Mouse (Mus musculus) thymus, adult 2 months (tissue): ENCODE measurements around the gene Vmn1r176. TPM values are rescaled to one million over a fixed set of nuclear protein-coding genes. Genes with fewer than 3 reads are reported as not detected.
"Not testable (repeated sequence)": the region's sequence is repeated elsewhere in the genome, so short reads cannot be mapped to it uniquely, and the experiment has no call there.

Experiments used
- DNase-seq: peaks from one replicate; pipeline ENCODE4 v3.0.0; 2021
- H3K27ac ChIP-seq: fragments of 200-500 bp; 2 replicates; pipeline ENCODE4 v1.5.1; 2012; ENCODE audit warnings: low read length, control low read depth; ENCODE audit not compliant: control insufficient read depth, insufficient read depth
- H3K27me3 ChIP-seq: fragments of 200-500 bp; 2 replicates; pipeline ENCODE4 v1.6.1; 2012; ENCODE audit warnings: mild to moderate bottlenecking, low read length, moderate library complexity, mixed read lengths; ENCODE audit not compliant: control insufficient read depth, insufficient read depth
- H3K36me3 ChIP-seq: fragments of 200-500 bp; 2 replicates; pipeline ENCODE4 v1.6.1; 2012; ENCODE audit warnings: mild to moderate bottlenecking, low read length, moderate library complexity; ENCODE audit not compliant: control insufficient read depth, insufficient read depth
- H3K4me1 ChIP-seq: fragments of 200-500 bp; replicated peaks from 2 replicates; pipeline ENCODE4 v1.6.1; 2012; ENCODE audit warnings: low read length; ENCODE audit not compliant: control insufficient read depth, insufficient read depth
- H3K4me3 ChIP-seq: fragments of 200-500 bp; 2 replicates; pipeline ENCODE4 v1.5.1; 2012; ENCODE audit warnings: mild to moderate bottlenecking, low read length, control low read depth, moderate library complexity; ENCODE audit not compliant: control insufficient read depth, insufficient read depth
- CTCF ChIP-seq: fragments of 200-500 bp; IDR thresholded peaks from 2 replicates; pipeline ENCODE4 v1.5.1; 2012; ENCODE audit warnings: mild to moderate bottlenecking, control low read depth, low read length, moderate library complexity, borderline replicate concordance; ENCODE audit not compliant: control insufficient read depth, poor library complexity, insufficient read depth; ENCODE audit errors: extremely low read depth
- POLR2A ChIP-seq: fragments of 200-500 bp; IDR thresholded peaks from 2 replicates; pipeline ENCODE4 v1.6.1; 2012; ENCODE audit warnings: mild to moderate bottlenecking, low read length, control low read depth, moderate library complexity; ENCODE audit not compliant: control insufficient read depth, poor library complexity, insufficient read depth; ENCODE audit errors: extremely low read depth
- WGBS: fragments of 180-500 bp; shearing (Covaris S2); methylation state at CpG from one replicate; pipeline ENCODE4 v1.1.7; 2018; 5-methylcytosine and 5-hydroxymethylcytosine counted together
- polyA plus RNA-seq: library from polyadenylated mRNA; depleted of rRNA; stranded (reverse); fragments of >200 nt; gene quantifications from 2 replicates; pipeline ENCODE4 v1.2.3, GENCODE M21; 2012; rRNA removed

Vmn1r176 gene
- polyA plus RNA-seq = not detected in 2 replicates

GRCm38 (mm10) chr7:23837272-23837671 lies at the start of gene Vmn1r176:
Gene Vmn1r176, minus strand, starts transcription at chr7:23837372.
- H3K4me3 ChIP-seq, H3K4me1 ChIP-seq, H3K27ac ChIP-seq, DNase-seq, H3K27me3 ChIP-seq, H3K36me3 ChIP-seq: not testable (repeated sequence)
- no CpG with 5 or more reads among the region's 1 CpGs for WGBS

- not testable (repeated sequence) for H3K27ac ChIP-seq, H3K27me3 ChIP-seq, H3K36me3 ChIP-seq, H3K4me1 ChIP-seq, DNase-seq, H3K4me3 ChIP-seq
- 68% methylated on average over 4 of the region's 4 CpGs for WGBS
These were observed 39.7 kb upstream of the Vmn1r176 start for GRCm38 (mm10) chr7:23876918-23877317.

- not testable (repeated sequence) for H3K4me3 ChIP-seq, DNase-seq, H3K27me3 ChIP-seq, H3K36me3 ChIP-seq, H3K27ac ChIP-seq, H3K4me1 ChIP-seq
- 7% methylated on average over 1 of the region's 1 CpGs for WGBS
These were observed 29.2 kb upstream of the Vmn1r176 start, which contains the start of gene Vmn1r177 for GRCm38 (mm10) chr7:23866349-23866748. Gene Vmn1r177, minus strand, starts transcription at chr7:23866449.

GRCm38 (mm10) chr7:23810543-23810942 lies 26.6 kb downstream of the Vmn1r176 start, which contains the start of gene Vmn1r175:
Gene Vmn1r175, minus strand, starts transcription at chr7:23810643.
- DNase-seq, H3K36me3 ChIP-seq, H3K27me3 ChIP-seq: not testable (repeated sequence)

GRCm38 (mm10) chr7:23784526-23784925 lies 52.6 kb downstream of the Vmn1r176 start:
- no peaks in the 10 kb centered on the region for H3K27me3 ChIP-seq
- TF ChIP-seq POLR2A (no peak), CTCF (no peak)
- no peak overlapping the region for H3K27ac ChIP-seq
- no peaks in the 10 kb centered on the region for H3K4me1 ChIP-seq
- 85% methylated on average over 6 of the region's 6 CpGs for WGBS
- no peak for DNase-seq
- no peak overlapping the region for H3K4me3 ChIP-seq
- H3K36me3 ChIP-seq = no peaks in the 10 kb centered on the region

More at GRCm38 (mm10) chr7:23810543-23810942, 26.6 kb downstream of the Vmn1r176 start, which contains the start of gene Vmn1r175:
- H3K4me3 ChIP-seq, H3K27ac ChIP-seq, H3K4me1 ChIP-seq: not testable (repeated sequence)

Other genes starting within 250 kb of the Vmn1r176 start
- gene Vmn1r170, start 231.2 kb downstream of the Vmn1r176 start, polyA plus RNA-seq = not detected in 2 replicates
- not detected in 2 replicates for gene Vmn1r171, start 206.7 kb downstream of the Vmn1r176 start, polyA plus RNA-seq
- not detected in 2 replicates for gene Vmn1r172, start 179.1 kb downstream of the Vmn1r176 start, polyA plus RNA-seq
- gene Vmn1r173, start 136.7 kb downstream of the Vmn1r176 start, polyA plus RNA-seq = not detected in 2 replicates
- not detected in 2 replicates for gene Vmn1r174, start 85.1 kb downstream of the Vmn1r176 start, polyA plus RNA-seq
- not detected in 2 replicates for gene Vmn1r175, start 26.7 kb downstream of the Vmn1r176 start, polyA plus RNA-seq
- not detected in 2 replicates for gene Vmn1r177, start 29.1 kb upstream of the Vmn1r176 start, polyA plus RNA-seq
- not detected in 2 replicates for gene Vmn1r178, start 54.6 kb upstream of the Vmn1r176 start, polyA plus RNA-seq
- not detected in 2 replicates for gene Vmn1r179, start 89.6 kb upstream of the Vmn1r176 start, polyA plus RNA-seq
- not detected in 2 replicates for gene Vmn1r180, start 113.3 kb upstream of the Vmn1r176 start, polyA plus RNA-seq
- gene Vmn1r181, start 137.2 kb upstream of the Vmn1r176 start, polyA plus RNA-seq = not detected in 2 replicates
- not detected in 2 replicates for gene V1rd19, start 164.3 kb upstream of the Vmn1r176 start, polyA plus RNA-seq
- gene Vmn1r183, start 215.9 kb upstream of the Vmn1r176 start, polyA plus RNA-seq = not detected in 2 replicates
- gene Zfp180, start 244.6 kb upstream of the Vmn1r176 start, polyA plus RNA-seq = 27.0 and 27.9 TPM in 2 replicates